Mouse (Mus musculus): ENCODE data around the gene Psmc6.

Gene Psmc6

DNA sequence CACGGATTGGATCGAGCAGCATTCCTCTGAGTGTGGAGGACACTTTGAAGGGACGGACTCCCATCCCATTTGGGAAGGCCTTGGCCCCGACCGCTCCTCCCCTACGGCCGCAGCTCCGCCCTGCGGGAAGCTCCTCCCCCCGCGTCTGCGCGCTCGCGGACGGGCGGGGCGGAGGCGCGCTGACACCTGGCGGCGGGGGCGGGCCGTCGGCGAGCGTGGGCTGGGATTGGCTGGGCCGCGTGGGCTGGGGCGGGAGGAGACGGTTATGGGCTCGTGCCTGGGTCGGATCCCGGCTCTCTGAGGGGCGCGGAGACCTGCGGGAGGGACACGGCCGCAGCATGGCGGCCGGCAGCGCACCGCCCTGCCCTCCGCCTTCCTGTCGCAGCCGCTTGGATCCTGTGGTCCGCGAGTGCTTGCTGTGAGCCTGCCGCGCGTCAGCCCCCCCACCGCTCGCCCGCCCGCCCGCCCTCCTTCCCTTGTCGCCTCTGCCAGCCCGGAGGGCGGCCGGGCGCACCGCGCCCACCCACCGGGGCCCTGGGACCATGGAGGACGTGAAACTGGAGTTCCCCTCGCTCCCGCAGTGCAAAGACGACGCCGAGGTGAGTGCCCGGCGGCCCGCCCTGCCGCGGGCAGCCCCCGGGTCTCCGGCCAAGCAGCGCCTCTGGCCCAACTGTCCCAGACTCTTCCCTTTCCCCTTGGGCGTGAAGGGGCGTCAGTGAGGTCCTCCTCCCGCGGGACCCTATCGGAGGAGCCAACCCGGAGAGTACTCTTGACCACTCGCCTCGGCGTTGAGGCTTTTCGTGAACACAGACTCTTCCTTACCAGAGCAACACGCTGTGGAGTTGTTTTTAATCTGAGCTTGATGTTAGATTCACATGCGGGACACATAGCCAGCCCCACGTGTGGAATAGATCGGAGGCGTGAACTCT is 21.6 kb downstream of the Psmc6 start, which contains the start of gene Styx:
Styx (plus strand) TSS at position 163 of the 929 bp plus-strand sequence.
- in situ Hi-C loops (cut with MboI): no loop called here

DNA sequence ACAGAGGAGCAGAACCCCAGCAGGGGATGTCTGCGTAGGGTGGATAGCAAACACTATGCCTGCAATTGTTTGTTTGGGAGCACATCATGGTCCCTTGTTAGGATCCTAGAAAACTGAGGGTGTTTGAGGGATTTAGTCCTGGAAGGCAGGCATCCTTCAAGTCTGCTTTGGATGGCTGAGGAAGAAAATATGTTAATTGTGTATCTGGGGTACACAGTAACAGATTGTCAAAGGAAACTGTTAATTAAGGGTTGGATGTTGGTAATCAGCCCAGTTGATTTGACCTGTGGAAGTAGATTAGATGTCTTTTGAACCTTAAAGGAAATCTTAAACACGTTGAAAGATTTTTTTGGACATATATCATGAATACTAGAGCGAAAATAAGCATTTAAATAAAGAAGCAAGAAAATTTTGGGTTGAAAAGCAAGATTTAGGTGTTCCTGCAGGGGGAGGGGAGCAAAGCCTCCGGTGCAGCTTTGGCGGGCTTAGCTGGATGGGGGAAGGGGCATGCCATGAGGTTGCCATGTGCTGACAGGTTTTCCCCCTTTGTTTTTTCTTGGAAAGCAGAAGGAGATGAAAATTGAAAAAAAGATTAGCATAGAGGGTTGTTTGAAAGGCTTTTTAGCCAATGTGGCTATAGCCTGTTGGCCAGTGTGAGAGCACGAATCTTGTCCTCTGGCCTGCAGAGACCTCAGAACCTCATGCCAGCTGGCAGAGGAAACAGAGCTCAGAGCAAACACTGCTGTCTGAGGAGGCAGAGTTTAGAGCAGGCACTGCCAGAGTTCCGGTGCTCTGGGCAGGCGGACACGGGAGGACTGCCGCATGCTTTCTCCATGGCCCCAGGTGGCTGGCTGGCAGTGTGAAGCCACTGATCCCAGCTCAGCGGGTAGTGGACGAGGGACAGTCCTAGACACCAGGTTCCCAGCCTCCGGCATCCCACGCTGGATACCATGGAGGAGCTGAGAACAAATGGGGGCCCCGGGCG is 34.9 kb downstream of the Psmc6 start:
- in situ Hi-C loops (cut with MboI): no loop called here

DNA sequence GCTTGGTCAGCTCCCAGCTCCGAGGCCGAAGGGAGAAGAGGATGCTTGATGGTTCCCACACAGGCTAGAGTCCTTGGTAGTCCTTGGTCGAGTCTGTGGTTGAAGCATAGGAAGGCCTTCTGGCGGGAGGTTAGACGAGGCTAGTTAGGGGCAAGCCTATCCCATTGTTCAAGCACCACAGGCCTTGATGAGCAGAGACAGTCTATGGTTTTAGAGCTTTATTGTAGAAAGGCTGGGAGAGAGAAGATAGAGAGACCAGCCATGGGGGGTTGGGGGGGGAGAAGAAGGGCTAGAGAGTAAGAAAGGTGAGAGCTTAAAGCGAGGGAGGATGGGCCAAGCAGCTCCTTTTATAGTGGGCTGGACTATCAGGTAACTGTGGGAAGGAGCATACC is 35.6 kb downstream of the Psmc6 start:
- in situ Hi-C loops (cut with MboI): no loop called here

DNA sequence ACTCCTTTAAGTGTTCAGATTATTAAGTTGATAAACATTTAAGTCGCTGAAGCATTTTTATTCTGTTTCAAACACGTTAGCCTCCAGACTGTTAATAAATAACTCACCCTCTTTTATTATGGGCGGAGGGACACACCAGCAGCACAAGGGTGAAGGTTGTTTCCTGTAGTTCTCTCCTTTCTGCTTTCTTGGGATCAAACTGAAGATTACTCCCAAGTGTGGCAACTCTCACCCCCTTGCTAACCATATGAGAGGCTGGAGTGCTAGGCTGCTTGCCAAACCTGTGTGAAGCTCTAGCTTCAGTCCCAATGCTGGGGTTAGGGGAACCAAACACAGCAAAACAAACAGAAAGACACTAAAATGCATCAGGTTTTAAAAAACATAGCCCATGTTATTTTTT is 49.2 kb downstream of the Psmc6 start:
- in situ Hi-C loops (cut with MboI): no loop called here

DNA sequence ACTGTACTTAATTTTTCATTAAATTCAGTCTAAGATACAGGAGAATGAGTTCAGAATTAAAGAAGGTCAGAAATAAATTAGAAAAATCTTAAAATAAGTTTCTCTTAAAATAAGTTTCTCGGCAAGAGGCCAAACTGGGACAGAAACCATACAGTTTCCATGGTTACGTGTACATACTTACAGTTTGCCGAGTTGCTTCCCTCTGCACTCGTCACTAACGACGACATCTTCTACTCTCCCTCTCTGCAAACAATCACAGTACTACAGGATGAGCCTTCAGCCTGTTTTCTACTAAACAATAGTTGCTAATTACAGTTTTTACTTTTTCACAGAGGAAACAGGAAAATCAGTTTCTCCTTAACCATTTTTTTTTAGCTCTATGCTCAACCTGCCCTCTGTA is 51.2 kb downstream of the Psmc6 start:
- in situ Hi-C loops (cut with MboI): no loop called here

DNA sequence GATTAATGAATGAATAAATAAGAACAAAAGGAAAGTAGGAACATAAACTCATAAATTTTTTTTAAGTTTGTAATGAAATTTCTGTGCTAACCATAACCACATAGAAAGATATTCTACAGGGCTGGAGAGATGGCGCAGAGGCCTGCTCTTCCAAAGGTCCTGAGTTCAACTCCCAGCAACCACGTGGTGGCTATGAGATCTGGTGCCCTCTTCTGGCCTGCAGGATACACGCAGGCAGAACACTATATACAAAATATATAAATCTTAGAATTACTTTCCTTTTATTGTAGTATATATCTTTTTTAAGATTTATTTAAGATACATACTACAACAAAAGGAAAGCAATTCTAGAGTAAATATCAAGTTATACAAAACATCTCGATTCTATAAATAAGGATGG is 53.3 kb downstream of the Psmc6 start:
- in situ Hi-C loops (cut with MboI): no loop called here

DNA sequence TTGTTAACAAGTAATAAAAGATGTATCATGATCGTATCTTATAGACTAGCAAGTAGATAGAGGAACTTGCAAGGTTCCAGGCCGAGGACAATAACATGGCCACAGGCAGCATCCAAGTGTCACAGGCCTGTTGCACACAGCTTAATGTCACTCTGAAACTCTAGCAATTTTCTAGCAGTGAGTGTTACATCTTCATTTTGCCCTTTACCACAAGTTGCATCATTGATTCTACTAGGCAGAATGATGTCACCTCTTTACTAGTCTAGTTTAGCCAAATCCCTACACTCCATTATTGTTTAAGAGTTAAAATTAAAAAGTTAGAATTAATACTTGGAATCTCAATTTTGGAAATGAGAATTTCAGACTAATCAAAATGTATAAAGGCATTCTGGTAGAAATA is 56.0 kb downstream of the Psmc6 start:
- in situ Hi-C loops (cut with MboI): no loop called here

DNA sequence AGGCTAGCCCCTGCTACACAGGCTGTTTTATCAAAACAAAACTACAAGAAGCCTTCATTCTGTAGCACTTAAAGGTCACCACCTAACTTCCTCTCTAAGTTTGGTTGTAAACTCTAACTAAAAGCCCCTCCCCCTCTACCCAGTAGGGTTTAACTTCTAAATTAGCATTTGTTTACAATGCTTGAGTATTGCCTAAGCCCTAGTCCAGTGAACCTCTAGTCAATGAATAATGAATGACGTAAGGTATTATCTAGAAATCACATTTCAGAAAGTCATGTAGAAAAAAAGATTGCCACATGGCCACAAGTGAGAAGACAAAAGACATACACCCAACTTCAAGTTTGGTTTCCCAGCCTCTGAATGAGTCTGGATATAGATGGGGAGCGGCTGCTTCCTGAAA is 57.9 kb downstream of the Psmc6 start:
- in situ Hi-C loops (cut with MboI): no loop called here

DNA sequence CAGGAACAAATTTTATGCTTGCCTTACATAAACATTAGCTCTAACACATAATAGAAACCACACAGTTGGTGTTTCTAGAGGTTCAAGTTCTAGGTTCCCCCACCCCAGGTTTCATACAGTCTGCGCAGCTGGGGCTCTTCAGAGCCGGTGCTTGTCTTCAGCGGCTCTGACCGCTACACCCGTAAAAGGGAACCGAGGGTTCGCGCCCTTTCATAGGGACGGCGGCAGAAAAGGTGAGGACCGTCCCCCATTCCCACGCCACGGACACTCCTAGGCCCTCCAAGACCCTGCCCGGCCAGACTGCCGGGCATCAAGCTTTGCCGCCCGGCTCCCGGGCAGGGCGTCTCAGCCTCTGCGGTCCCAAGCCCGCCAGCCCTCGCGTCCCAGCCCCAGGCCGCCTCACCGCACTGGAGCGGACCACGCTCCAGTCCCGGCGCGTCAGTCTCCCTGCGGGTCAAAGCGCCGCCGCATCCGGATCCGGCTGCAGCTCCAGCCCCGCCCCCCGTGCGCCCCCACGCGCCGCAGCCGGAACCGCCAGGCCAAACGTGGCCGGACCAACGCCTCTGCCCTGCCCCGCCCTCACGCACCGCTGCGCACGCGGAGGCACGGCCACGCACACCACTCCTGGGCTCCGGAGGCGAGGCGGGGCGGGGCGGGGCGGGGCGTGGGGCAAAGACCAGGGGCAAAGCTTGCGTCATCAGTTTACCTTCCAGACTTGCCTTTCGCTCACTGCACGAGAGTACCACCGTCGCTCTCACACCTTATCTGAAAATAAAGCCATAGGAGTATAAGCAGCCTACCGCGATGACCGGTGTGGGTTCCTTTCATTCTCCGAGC is 59.0 kb downstream of the Psmc6 start:
- in situ Hi-C loops (cut with MboI): no loop called here

DNA sequence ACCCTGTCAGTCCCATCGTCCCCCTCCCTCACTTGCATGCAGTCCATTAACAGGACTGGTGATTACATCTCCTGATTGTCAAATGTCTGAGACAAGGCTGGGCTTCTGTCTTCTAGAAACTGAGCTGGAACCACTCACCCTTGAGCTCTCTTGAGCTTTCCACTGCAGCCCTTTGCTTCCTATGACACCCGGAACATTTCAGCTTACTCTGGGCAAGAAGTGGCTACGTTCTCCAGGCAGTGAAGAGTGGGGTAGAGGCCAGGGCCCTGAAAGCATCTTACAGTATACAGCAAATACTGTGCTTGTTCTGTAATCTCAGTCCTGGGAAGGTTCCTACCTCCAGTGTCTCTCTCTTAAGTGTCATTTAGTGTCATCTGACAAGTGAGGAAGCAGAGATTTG is 59.6 kb downstream of the Psmc6 start:
- in situ Hi-C loops (cut with MboI): no loop called here
